Mouse (Mus musculus) ES-CJ7 (cell line): Measurements from ENCODE around the gene Fscb.

Experiments used
- DNase-seq: peaks from one replicate; pipeline ENCODE4 v3.0.0; 2011; ENCODE audit warnings: low read depth, low spot score

The Fscb gene

GRCm38 (mm10) chr12:64474590-64474989, at the start of gene Fscb:
Fscb (minus strand) TSS chr12:64474690.
- no peak for DNase-seq

- no peak for DNase-seq
Measured at GRCm38 (mm10) chr12:64516775-64517174, 42.3 kb upstream of the Fscb start.

GRCm38 (mm10) chr12:64513439-64513838, 38.9 kb upstream of the Fscb start:
- DNase-seq = no peak

- no peak for DNase-seq
Measured at GRCm38 (mm10) chr12:64497706-64498105, 23.2 kb upstream of the Fscb start.

- DNase-seq = no peak
Measured at GRCm38 (mm10) chr12:64473615-64474014, 875 bp downstream of the Fscb start.

- DNase-seq = no peak
Measured at GRCm38 (mm10) chr12:64473136-64473535, 1.4 kb downstream of the Fscb start.

GRCm38 (mm10) chr12:64455228-64455627, 19.3 kb downstream of the Fscb start:
- no peak for DNase-seq

GRCm38 (mm10) chr12:64449911-64450310, 24.6 kb downstream of the Fscb start:
- no peak for DNase-seq

GRCm38 (mm10) chr12:64436675-64437074, 37.8 kb downstream of the Fscb start:
- DNase-seq = no peak
